Mouse (Mus musculus) embryonic fibroblast, embryonic 13.5 days (primary cell): Measurements from ENCODE around the gene Sema3c. TPM values are rescaled to one million over a fixed set of nuclear protein-coding genes. Genes with fewer than 3 reads are reported as not detected.

Experiments
- H3K27ac ChIP-seq: 2 replicates; pipeline ENCODE4 v1.5.1; 2012; ENCODE audit warnings: low read length, control low read depth, inconsistent platforms; ENCODE audit not compliant: insufficient read depth
- H3K4me1 ChIP-seq: 2 replicates; pipeline ENCODE4 v1.6.1; 2011; ENCODE audit warnings: low read length; ENCODE audit not compliant: control insufficient read depth, insufficient read depth
- H3K4me3 ChIP-seq: 2 replicates; pipeline ENCODE4 v1.5.1; 2011; ENCODE audit warnings: mild to moderate bottlenecking, control low read depth, low read length; ENCODE audit not compliant: insufficient read depth
- CTCF ChIP-seq: IDR thresholded peaks from 2 replicates; pipeline ENCODE4 v1.5.1; 2011; ENCODE audit warnings: mild to moderate bottlenecking, control low read depth, low read length, moderate library complexity, borderline replicate concordance; ENCODE audit not compliant: insufficient read depth
- POLR2A ChIP-seq: IDR thresholded peaks from 2 replicates; pipeline ENCODE4 v1.6.1; 2011; ENCODE audit warnings: low read depth, mild to moderate bottlenecking, control low read depth, low read length, moderate library complexity
- polyA plus RNA-seq: library from polyadenylated mRNA; stranded (reverse); fragments of >200 nt; gene quantifications from 2 replicates; pipeline ENCODE4 v1.2.4, GENCODE M21; 2011; ENCODE audit warnings: low read depth; ENCODE audit not compliant: missing spikeins, insufficient read length

The Sema3c gene
- polyA plus RNA-seq, 1 experiment: 35.7 TPM

GRCm38 (mm10) chr5:17576069-17576468, 2.0 kb downstream of the Sema3c start:
- H3K4me3 ChIP-seq: no peak overlapping the region
- H3K27ac ChIP-seq: no peak overlapping the region
- TF ChIP-seq POLR2A (no peak), CTCF (no peak)

GRCm38 (mm10) chr5:17582047-17582515, 8.0 kb downstream of the Sema3c start:
- H3K4me3 ChIP-seq: no peak overlapping the region
- TF ChIP-seq CTCF: no peak
- no peak for TF ChIP-seq POLR2A
- H3K27ac ChIP-seq: no peak overlapping the region
- no peaks in the 10 kb centered on the region for H3K4me1 ChIP-seq

More at GRCm38 (mm10) chr5:17576069-17576468, 2.0 kb downstream of the Sema3c start:
- peaks cover 2% of the 10 kb centered on the region for H3K4me1 ChIP-seq

- Histone ChIP-seq H3K4me1 (no peaks in the 10 kb centered on the region), H3K27ac (no peak overlapping the region), H3K4me3 (no peak overlapping the region)
- TF ChIP-seq CTCF (no peak), POLR2A (no peak)
Measured at GRCm38 (mm10) chr5:17584299-17584945, 10.3 kb downstream of the Sema3c start.

GRCm38 (mm10) chr5:17586518-17587210, 12.6 kb downstream of the Sema3c start:
- Histone ChIP-seq H3K27ac (no peak overlapping the region), H3K4me3 (no peak overlapping the region), H3K4me1 (no peaks in the 10 kb centered on the region)
- TF ChIP-seq CTCF (no peak), POLR2A (no peak)

- no peak overlapping the region for H3K27ac ChIP-seq
- no peaks in the 10 kb centered on the region for H3K4me1 ChIP-seq
- H3K4me3 ChIP-seq: no peak overlapping the region
- TF ChIP-seq CTCF (no peak), POLR2A (no peak)
Measured at GRCm38 (mm10) chr5:17591908-17592307, 17.8 kb downstream of the Sema3c start.

- Histone ChIP-seq H3K4me1 (no peaks in the 10 kb centered on the region), H3K4me3 (no peak overlapping the region), H3K27ac (no peak overlapping the region)
- TF ChIP-seq POLR2A: no peak
- no peak for TF ChIP-seq CTCF
Measured at GRCm38 (mm10) chr5:17601700-17602099, 27.6 kb downstream of the Sema3c start.

- TF ChIP-seq POLR2A (no peak), CTCF (no peak)
Measured at GRCm38 (mm10) chr5:17620619-17621018, 46.5 kb downstream of the Sema3c start.

GRCm38 (mm10) chr5:17622564-17622963, 48.5 kb downstream of the Sema3c start:
- no peak overlapping the region for H3K27ac ChIP-seq
- no peaks in the 10 kb centered on the region; the same call in 1 of the 2 replicates for H3K4me1 ChIP-seq
- H3K4me3 ChIP-seq: no peak overlapping the region
- TF ChIP-seq POLR2A (no peak), CTCF (no peak)

More at GRCm38 (mm10) chr5:17620619-17621018, 46.5 kb downstream of the Sema3c start:
- Histone ChIP-seq H3K4me3 (no peak overlapping the region), H3K4me1 (no peaks in the 10 kb centered on the region; the same call in 1 of the 2 replicates), H3K27ac (no peak overlapping the region)

- TF ChIP-seq POLR2A: no peak
- no peak for TF ChIP-seq CTCF
- no peaks in the 10 kb centered on the region for H3K4me1 ChIP-seq
- H3K4me3 ChIP-seq: no peak overlapping the region
- no peak overlapping the region for H3K27ac ChIP-seq
Measured at GRCm38 (mm10) chr5:17628606-17629005, 54.5 kb downstream of the Sema3c start.

GRCm38 (mm10) chr5:17629599-17629998, 55.5 kb downstream of the Sema3c start:
- no peak for TF ChIP-seq CTCF
- no peak for TF ChIP-seq POLR2A
- Histone ChIP-seq H3K27ac (no peak overlapping the region), H3K4me1 (no peaks in the 10 kb centered on the region), H3K4me3 (no peak overlapping the region)
